Mouse (Mus musculus): ENCODE data around the gene Ccdc125. TPM values are rescaled to one million over a fixed set of nuclear protein-coding genes. Genes with fewer than 3 reads are reported as not detected.

The Ccdc125 gene
- polyA plus RNA-seq, 1 experiment from 2014 or later, result 7.6 TPM

- H3K27me3 ChIP-seq (ENCODE audit: control insufficient read depth, insufficient read depth, low read length), result no peaks in the 10 kb centered on the region
- no peak for ATAC-seq (ENCODE audit: insufficient number of reproducible peaks, insufficient read depth, low FRiP score, low read depth)
- no peak overlapping the region for H3K4me3 ChIP-seq (ENCODE audit: low read depth, low read length)
- no peak overlapping the region for H3K4me2 ChIP-seq (replicated peaks; ENCODE audit: low read depth, low read length)
- no peaks in the 10 kb centered on the region for H3K9me3 ChIP-seq (ENCODE audit: control insufficient read depth, low read depth, low read length)
- H3K9ac ChIP-seq (replicated peaks; ENCODE audit: low read depth, low read length), result no peak overlapping the region
- H3K36me3 ChIP-seq (ENCODE audit: control insufficient read depth, insufficient read depth, low read length), result peaks cover 10% of the 10 kb centered on the region
- WGBS, result 94% methylated on average over 5 of the region's 5 CpGs
- no peak overlapping the region for H3K27ac ChIP-seq (ENCODE audit: low read length)
- no peaks in the 10 kb centered on the region for H3K4me1 ChIP-seq (ENCODE audit: control insufficient read depth, insufficient read depth, low read length)
Observed at GRCm38 (mm10) chr13:100658091-100658490, 11.4 kb upstream of the Ccdc125 start.

GRCm38 (mm10) chr13:100659864-100660456 is 9.6 kb upstream of the Ccdc125 start:
- Histone ChIP-seq H3K27me3 (ENCODE audit: control insufficient read depth, insufficient read depth, low read length) (no peaks in the 10 kb centered on the region), H3K36me3 (ENCODE audit: control insufficient read depth, insufficient read depth, low read length) (peaks cover 7% of the 10 kb centered on the region), H3K27ac (ENCODE audit: low read length) (no peak overlapping the region), H3K9me3 (ENCODE audit: control insufficient read depth, low read depth, low read length) (no peaks in the 10 kb centered on the region), H3K4me3 (ENCODE audit: low read depth, low read length) (no peak overlapping the region), H3K9ac (replicated peaks; ENCODE audit: low read depth, low read length) (no peak overlapping the region), H3K4me1 (ENCODE audit: control insufficient read depth, insufficient read depth, low read length) (no peaks in the 10 kb centered on the region), H3K4me2 (replicated peaks; ENCODE audit: low read depth, low read length) (no peak overlapping the region)
- 42% methylated on average over 4 of the region's 4 CpGs for WGBS
- no peak; the same call in 1 of the 2 replicates for ATAC-seq (ENCODE audit: insufficient number of reproducible peaks, insufficient read depth, low FRiP score, low read depth)

GRCm38 (mm10) chr13:100670181-100670741 is 744 bp downstream of the Ccdc125 start:
- Histone ChIP-seq H3K9me3 (ENCODE audit: control insufficient read depth, low read depth, low read length) (no peaks in the 10 kb centered on the region), H3K4me3 (ENCODE audit: low read depth, low read length) (peak overlapping the region; percentile 52), H3K27me3 (ENCODE audit: control insufficient read depth, insufficient read depth, low read length) (no peaks in the 10 kb centered on the region), H3K4me2 (replicated peaks; ENCODE audit: low read depth, low read length) (peak overlapping the region; percentile 50), H3K9ac (replicated peaks; ENCODE audit: low read depth, low read length) (0 out of 2 replicates have a peak overlapping the region, but pooled peaks have one; percentile 44), H3K36me3 (ENCODE audit: control insufficient read depth, insufficient read depth, low read length) (no peaks in the 10 kb centered on the region; the same call in 1 of the 2 replicates), H3K4me1 (ENCODE audit: control insufficient read depth, insufficient read depth, low read length) (no peaks in the 10 kb centered on the region), H3K27ac (ENCODE audit: low read length) (peak overlapping the region; percentile 80; the same call in 1 of the 2 replicates)
- no peak for ATAC-seq (ENCODE audit: insufficient number of reproducible peaks, insufficient read depth, low FRiP score, low read depth)
- WGBS, result 25% methylated on average over 9 of the region's 9 CpGs

GRCm38 (mm10) chr13:100675936-100676635 is 6.6 kb downstream of the Ccdc125 start:
- Histone ChIP-seq H3K9ac (replicated peaks; ENCODE audit: low read depth, low read length) (no peak overlapping the region), H3K27ac (ENCODE audit: low read length) (no peak overlapping the region), H3K36me3 (ENCODE audit: control insufficient read depth, insufficient read depth, low read length) (no peaks in the 10 kb centered on the region), H3K9me3 (ENCODE audit: control insufficient read depth, low read depth, low read length) (no peaks in the 10 kb centered on the region), H3K4me2 (replicated peaks; ENCODE audit: low read depth, low read length) (no peak overlapping the region), H3K4me1 (ENCODE audit: control insufficient read depth, insufficient read depth, low read length) (no peaks in the 10 kb centered on the region), H3K4me3 (ENCODE audit: low read depth, low read length) (no peak overlapping the region), H3K27me3 (ENCODE audit: control insufficient read depth, insufficient read depth, low read length) (no peaks in the 10 kb centered on the region)
- WGBS, result 80% methylated on average over 15 of the region's 15 CpGs
- ATAC-seq (ENCODE audit: insufficient number of reproducible peaks, insufficient read depth, low FRiP score, low read depth), result no peak

- H3K4me3 ChIP-seq (ENCODE audit: low read depth, low read length), result no peak overlapping the region
- no peaks in the 10 kb centered on the region for H3K36me3 ChIP-seq (ENCODE audit: control insufficient read depth, insufficient read depth, low read length)
- no peak overlapping the region for H3K27ac ChIP-seq (ENCODE audit: low read length)
- H3K9ac ChIP-seq (replicated peaks; ENCODE audit: low read depth, low read length), result no peak overlapping the region
- no peak overlapping the region for H3K4me2 ChIP-seq (replicated peaks; ENCODE audit: low read depth, low read length)
- 89% methylated on average over 8 of the region's 8 CpGs for whole genome bisulfite sequencing
- no peaks in the 10 kb centered on the region for H3K9me3 ChIP-seq (ENCODE audit: control insufficient read depth, low read depth, low read length)
- no peaks in the 10 kb centered on the region for H3K4me1 ChIP-seq (ENCODE audit: control insufficient read depth, insufficient read depth, low read length)
- no peak for ATAC-seq (ENCODE audit: insufficient number of reproducible peaks, insufficient read depth, low FRiP score, low read depth)
- H3K27me3 ChIP-seq (ENCODE audit: control insufficient read depth, insufficient read depth, low read length), result no peaks in the 10 kb centered on the region
Observed at GRCm38 (mm10) chr13:100681615-100682014, 12.1 kb downstream of the Ccdc125 start.

GRCm38 (mm10) chr13:100682837-100683236 is 13.3 kb downstream of the Ccdc125 start:
- H3K4me1 ChIP-seq (ENCODE audit: control insufficient read depth, insufficient read depth, low read length), result no peaks in the 10 kb centered on the region
- no peaks in the 10 kb centered on the region for H3K9me3 ChIP-seq (ENCODE audit: control insufficient read depth, low read depth, low read length)
- H3K9ac ChIP-seq (replicated peaks; ENCODE audit: low read depth, low read length), result no peak overlapping the region
- H3K4me2 ChIP-seq (replicated peaks; ENCODE audit: low read depth, low read length), result no peak overlapping the region
- no peak for ATAC-seq (ENCODE audit: insufficient number of reproducible peaks, insufficient read depth, low FRiP score, low read depth)
- no peaks in the 10 kb centered on the region for H3K36me3 ChIP-seq (ENCODE audit: control insufficient read depth, insufficient read depth, low read length)
- H3K27me3 ChIP-seq (ENCODE audit: control insufficient read depth, insufficient read depth, low read length), result no peaks in the 10 kb centered on the region
- H3K27ac ChIP-seq (ENCODE audit: low read length), result no peak overlapping the region
- 79% methylated on average over 2 of the region's 2 CpGs for WGBS
- H3K4me3 ChIP-seq (ENCODE audit: low read depth, low read length), result no peak overlapping the region

- WGBS, result 67% methylated on average over 2 of the region's 2 CpGs
- H3K4me1 ChIP-seq (ENCODE audit: control insufficient read depth, insufficient read depth, low read length), result no peaks in the 10 kb centered on the region
- H3K9ac ChIP-seq (replicated peaks; ENCODE audit: low read depth, low read length), result no peak overlapping the region
- H3K36me3 ChIP-seq (ENCODE audit: control insufficient read depth, insufficient read depth, low read length), result no peaks in the 10 kb centered on the region
- H3K27me3 ChIP-seq (ENCODE audit: control insufficient read depth, insufficient read depth, low read length), result no peaks in the 10 kb centered on the region
- no peak for ATAC-seq (ENCODE audit: insufficient number of reproducible peaks, insufficient read depth, low FRiP score, low read depth)
- H3K27ac ChIP-seq (ENCODE audit: low read length), result no peak overlapping the region
- H3K9me3 ChIP-seq (ENCODE audit: control insufficient read depth, low read depth, low read length), result no peaks in the 10 kb centered on the region
- no peak overlapping the region for H3K4me3 ChIP-seq (ENCODE audit: low read depth, low read length)
- H3K4me2 ChIP-seq (replicated peaks; ENCODE audit: low read depth, low read length), result no peak overlapping the region
Observed at GRCm38 (mm10) chr13:100684355-100684754, 14.8 kb downstream of the Ccdc125 start.

- H3K4me3 ChIP-seq (ENCODE audit: low read depth, low read length), result no peak overlapping the region
Observed at GRCm38 (mm10) chr13:100687513-100687912, 18.0 kb downstream of the Ccdc125 start.

More at GRCm38 (mm10) chr13:100687513-100687912, 18.0 kb downstream of the Ccdc125 start:
- Histone ChIP-seq H3K27me3 (ENCODE audit: control insufficient read depth, insufficient read depth, low read length) (no peaks in the 10 kb centered on the region), H3K4me2 (replicated peaks; ENCODE audit: low read depth, low read length) (no peak overlapping the region), H3K9ac (replicated peaks; ENCODE audit: low read depth, low read length) (no peak overlapping the region), H3K27ac (ENCODE audit: low read length) (no peak overlapping the region), H3K9me3 (ENCODE audit: control insufficient read depth, low read depth, low read length) (no peaks in the 10 kb centered on the region), H3K36me3 (ENCODE audit: control insufficient read depth, insufficient read depth, low read length) (no peaks in the 10 kb centered on the region), H3K4me1 (ENCODE audit: control insufficient read depth, insufficient read depth, low read length) (no peaks in the 10 kb centered on the region)
- ATAC-seq (ENCODE audit: insufficient number of reproducible peaks, insufficient read depth, low FRiP score, low read depth), result no peak
- 61% methylated on average over 7 of the region's 7 CpGs for WGBS

Measured in stomach, embryonic 14.5 days (tissue).